Mouse (Mus musculus): ENCODE measurements around the gene Foxj2.

GRCm38 (mm10) chr6:122852696-122853095 lies 33.0 kb downstream of the Foxj2 start:
- TF ChIP-seq POLR2A (IDR thresholded peaks at IDR 0.05; ENCODE audit: extremely low read depth, insufficient read depth, low read length) (no peak), CTCF (IDR thresholded peaks at IDR 0.05; ENCODE audit: low read depth, low read length) (no peak)
